Mouse (Mus musculus): ENCODE results near the gene Abhd5. TPM values are rescaled to one million over a fixed set of nuclear protein-coding genes. Genes with fewer than 3 reads are reported as not detected.

The Abhd5 gene
- polyA plus RNA-seq, 1 experiment from 2014 or later, result 23.5 TPM

DNA sequence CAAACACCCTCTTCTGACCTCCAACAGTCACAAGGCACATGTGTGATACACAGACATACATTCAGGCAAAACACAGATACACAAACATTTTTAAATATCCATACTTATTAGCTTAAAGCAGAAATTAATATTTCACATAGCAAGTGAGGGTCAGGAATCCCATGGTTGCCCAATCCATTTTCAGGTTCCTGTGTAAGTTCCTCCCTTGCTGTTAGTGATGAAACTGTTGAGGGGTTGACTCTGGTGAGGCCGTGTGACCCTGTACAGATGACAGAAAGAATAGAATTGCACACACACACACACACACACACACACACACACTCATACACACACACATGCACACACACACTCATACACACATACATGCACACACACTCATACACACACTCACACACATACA, 63.2 kb downstream of the Abhd5 start:
- Histone ChIP-seq H3K9me3 (replicated peaks; ENCODE audit: control insufficient read depth, low read length) (peaks cover 3% of the 10 kb centered on the region; the same call in 1 of the 2 replicates), H3K4me1 (ENCODE audit: control insufficient read depth, insufficient read depth, low read length) (no peaks in the 10 kb centered on the region), H3K4me3 (ENCODE audit: low read length) (no peak overlapping the region), H3K4me2 (ENCODE audit: low read depth, low read length) (no peak overlapping the region), H3K36me3 (ENCODE audit: control insufficient read depth, insufficient read depth) (no peaks in the 10 kb centered on the region), H3K27ac (ENCODE audit: low read length) (no peak overlapping the region), H3K27me3 (ENCODE audit: control insufficient read depth, insufficient read depth, low read length) (no peaks in the 10 kb centered on the region), H3K9ac (ENCODE audit: low read length) (no peak overlapping the region)
- WGBS, result 84% methylated on average over 1 of the region's 1 CpGs
- ATAC-seq (replicated peaks; ENCODE audit: extremely low read depth, insufficient read depth, low FRiP score), result no peak

DNA sequence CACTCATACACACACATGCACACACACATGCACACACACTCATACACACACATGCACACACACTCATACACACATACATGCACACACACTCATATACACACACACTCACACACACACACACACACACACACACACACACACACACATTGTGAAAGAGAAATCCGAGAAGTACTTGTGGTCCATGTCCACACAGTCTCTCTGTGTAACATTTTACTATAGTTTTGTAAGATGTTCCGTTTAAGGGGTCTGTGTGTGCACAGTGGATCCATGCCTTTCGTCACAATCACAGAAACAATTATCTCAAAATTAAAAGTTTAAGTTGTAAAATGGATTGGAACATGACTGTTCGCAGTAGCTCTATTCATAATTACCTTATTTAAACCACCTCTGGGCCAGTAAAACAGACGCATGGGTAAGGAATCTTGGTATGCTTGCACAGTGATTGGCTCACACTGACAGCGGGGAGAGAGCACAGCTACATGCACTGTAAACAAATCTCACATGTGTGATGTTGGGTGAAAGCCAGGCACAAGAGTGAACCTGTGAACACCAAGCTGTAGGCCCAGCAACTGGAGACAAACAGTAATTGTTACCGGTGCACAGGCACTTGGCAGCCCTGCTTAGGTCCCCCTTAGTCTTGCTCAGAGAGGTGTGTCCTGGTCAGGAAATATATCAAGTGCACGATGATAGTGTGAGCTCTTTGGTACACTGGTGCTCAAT, 63.8 kb downstream of the Abhd5 start:
- Histone ChIP-seq H3K9ac (ENCODE audit: low read length) (no peak overlapping the region), H3K4me3 (ENCODE audit: low read length) (no peak overlapping the region), H3K4me1 (ENCODE audit: control insufficient read depth, insufficient read depth, low read length) (no peaks in the 10 kb centered on the region), H3K27me3 (ENCODE audit: control insufficient read depth, insufficient read depth, low read length) (no peaks in the 10 kb centered on the region), H3K36me3 (ENCODE audit: control insufficient read depth, insufficient read depth) (no peaks in the 10 kb centered on the region), H3K9me3 (replicated peaks; ENCODE audit: control insufficient read depth, low read length) (peaks cover 3% of the 10 kb centered on the region; the same call in 1 of the 2 replicates), H3K27ac (ENCODE audit: low read length) (no peak overlapping the region), H3K4me2 (ENCODE audit: low read depth, low read length) (no peak overlapping the region)
- 78% methylated on average over 8 of the region's 8 CpGs for WGBS
- ATAC-seq (replicated peaks; ENCODE audit: extremely low read depth, insufficient read depth, low FRiP score), result no peak

DNA sequence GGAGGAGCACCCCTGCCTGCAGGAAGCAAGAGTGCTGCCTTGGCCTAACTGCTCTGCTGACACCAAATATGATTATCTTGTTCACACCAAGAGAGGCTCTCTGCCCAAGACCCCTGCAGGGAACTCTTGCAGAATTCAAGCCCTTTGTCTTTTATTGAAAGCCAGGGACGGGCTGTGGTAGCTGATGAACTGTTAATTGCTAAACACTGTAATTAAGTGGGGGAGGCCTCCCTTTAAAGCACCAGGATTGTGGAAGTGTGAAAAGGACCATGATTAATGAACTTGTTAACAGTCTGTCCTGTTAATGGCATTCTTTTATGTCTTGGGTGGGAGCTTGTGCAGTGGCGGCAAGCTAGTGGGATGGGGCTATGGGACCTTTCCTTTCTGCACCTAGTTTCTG, 65.2 kb downstream of the Abhd5 start:
- Histone ChIP-seq H3K4me2 (ENCODE audit: low read depth, low read length) (no peak overlapping the region), H3K9ac (ENCODE audit: low read length) (no peak overlapping the region), H3K4me3 (ENCODE audit: low read length) (no peak overlapping the region), H3K4me1 (ENCODE audit: control insufficient read depth, insufficient read depth, low read length) (no peaks in the 10 kb centered on the region), H3K27me3 (ENCODE audit: control insufficient read depth, insufficient read depth, low read length) (no peaks in the 10 kb centered on the region; the same call in 1 of the 2 replicates), H3K9me3 (replicated peaks; ENCODE audit: control insufficient read depth, low read length) (peaks cover 3% of the 10 kb centered on the region; the same call in 1 of the 2 replicates), H3K36me3 (ENCODE audit: control insufficient read depth, insufficient read depth) (no peaks in the 10 kb centered on the region), H3K27ac (ENCODE audit: low read length) (no peak overlapping the region)
- no peak for ATAC-seq (replicated peaks; ENCODE audit: extremely low read depth, insufficient read depth, low FRiP score)
- WGBS, result 51% methylated on average over 2 of the region's 2 CpGs

GRCm38 (mm10) chr9:122420195-122420756, 68.9 kb downstream of the Abhd5 start:
- no peaks in the 10 kb centered on the region for H3K36me3 ChIP-seq (ENCODE audit: control insufficient read depth, insufficient read depth)
- no peak overlapping the region for H3K27ac ChIP-seq (ENCODE audit: low read length)
- WGBS, result 60% methylated on average over 5 of the region's 5 CpGs
- H3K4me1 ChIP-seq (ENCODE audit: control insufficient read depth, insufficient read depth, low read length), result no peaks in the 10 kb centered on the region
- H3K9ac ChIP-seq (ENCODE audit: low read length), result no peak overlapping the region
- no peak overlapping the region for H3K4me2 ChIP-seq (ENCODE audit: low read depth, low read length)
- no peak overlapping the region for H3K4me3 ChIP-seq (ENCODE audit: low read length)
- peaks cover 3% of the 10 kb centered on the region; the same call in 1 of the 2 replicates for H3K9me3 ChIP-seq (replicated peaks; ENCODE audit: control insufficient read depth, low read length)
- ATAC-seq (replicated peaks; ENCODE audit: extremely low read depth, insufficient read depth, low FRiP score), result no peak
- H3K27me3 ChIP-seq (ENCODE audit: control insufficient read depth, insufficient read depth, low read length), result no peaks in the 10 kb centered on the region; the same call in 1 of the 2 replicates

DNA sequence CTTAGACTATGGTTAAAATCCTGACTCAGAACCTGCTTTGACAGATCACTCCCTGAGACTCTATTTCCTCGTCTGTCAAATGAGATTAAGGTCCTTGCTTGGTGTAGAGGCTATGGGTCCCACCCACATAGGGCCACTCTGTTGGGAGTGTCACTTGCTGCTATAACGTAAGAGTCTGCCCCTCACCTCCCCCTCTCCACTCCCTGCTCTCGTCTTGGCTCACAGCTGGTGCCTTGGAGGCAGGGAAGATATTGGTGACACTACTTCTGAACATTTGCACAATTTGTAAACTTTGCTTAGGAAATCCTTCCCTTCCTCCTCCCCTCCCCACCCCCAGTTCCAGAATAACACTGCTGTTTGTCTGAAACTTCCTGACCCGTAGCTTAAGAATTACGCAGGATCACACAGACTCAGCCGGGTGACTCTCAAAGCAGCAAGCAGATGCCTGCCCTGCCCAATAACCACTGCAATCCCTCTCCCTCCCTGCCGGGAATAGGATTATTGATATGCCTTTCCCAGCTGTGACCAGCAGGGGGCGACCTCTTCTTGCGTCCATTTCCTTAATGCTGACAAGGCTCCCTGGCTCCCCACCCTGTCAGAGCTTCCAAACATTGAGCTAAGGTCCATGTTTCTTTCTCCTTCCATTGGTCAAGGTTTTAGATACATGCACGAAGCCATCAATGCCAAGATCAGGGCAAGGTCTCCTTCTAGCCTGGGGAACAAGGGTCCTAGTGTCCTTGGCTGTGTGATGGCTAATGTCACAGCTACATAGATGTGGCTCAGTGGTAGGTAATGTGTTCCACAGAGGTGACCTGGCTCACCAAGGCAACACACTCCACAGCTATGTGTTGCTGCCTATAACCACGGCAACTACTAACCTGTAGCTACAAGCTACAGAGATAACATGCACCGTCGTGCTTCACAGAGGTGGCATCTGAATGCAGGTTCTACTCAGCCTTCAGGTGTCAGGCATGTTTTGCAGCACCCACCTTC, 69.7 kb downstream of the Abhd5 start:
- Histone ChIP-seq H3K27me3 (ENCODE audit: control insufficient read depth, insufficient read depth, low read length) (no peaks in the 10 kb centered on the region; the same call in 1 of the 2 replicates), H3K4me1 (ENCODE audit: control insufficient read depth, insufficient read depth, low read length) (no peaks in the 10 kb centered on the region), H3K27ac (ENCODE audit: low read length) (no peak overlapping the region), H3K4me3 (ENCODE audit: low read length) (no peak overlapping the region), H3K4me2 (ENCODE audit: low read depth, low read length) (no peak overlapping the region), H3K9me3 (replicated peaks; ENCODE audit: control insufficient read depth, low read length) (peaks cover 3% of the 10 kb centered on the region; the same call in 1 of the 2 replicates), H3K9ac (ENCODE audit: low read length) (no peak overlapping the region), H3K36me3 (ENCODE audit: control insufficient read depth, insufficient read depth) (no peaks in the 10 kb centered on the region)
- 22% methylated on average over 13 of the region's 13 CpGs for WGBS
- ATAC-seq (replicated peaks; ENCODE audit: extremely low read depth, insufficient read depth, low FRiP score), result no peak

GRCm38 (mm10) chr9:122421911-122422310, 70.5 kb downstream of the Abhd5 start:
- 76% methylated on average over 8 of the region's 8 CpGs for WGBS
- no peak overlapping the region for H3K27ac ChIP-seq (ENCODE audit: low read length)
- H3K36me3 ChIP-seq (ENCODE audit: control insufficient read depth, insufficient read depth), result no peaks in the 10 kb centered on the region
- no peak overlapping the region for H3K4me3 ChIP-seq (ENCODE audit: low read length)
- peaks cover 3% of the 10 kb centered on the region; the same call in 1 of the 2 replicates for H3K9me3 ChIP-seq (replicated peaks; ENCODE audit: control insufficient read depth, low read length)
- no peak for ATAC-seq (replicated peaks; ENCODE audit: extremely low read depth, insufficient read depth, low FRiP score)
- H3K4me1 ChIP-seq (ENCODE audit: control insufficient read depth, insufficient read depth, low read length), result no peaks in the 10 kb centered on the region
- no peak overlapping the region for H3K4me2 ChIP-seq (ENCODE audit: low read depth, low read length)
- H3K9ac ChIP-seq (ENCODE audit: low read length), result no peak overlapping the region
- H3K27me3 ChIP-seq (ENCODE audit: control insufficient read depth, insufficient read depth, low read length), result no peaks in the 10 kb centered on the region; the same call in 1 of the 2 replicates

GRCm38 (mm10) chr9:122422706-122423105, 71.3 kb downstream of the Abhd5 start:
- peaks cover 3% of the 10 kb centered on the region; the same call in 1 of the 2 replicates for H3K9me3 ChIP-seq (replicated peaks; ENCODE audit: control insufficient read depth, low read length)
- no peak overlapping the region for H3K27ac ChIP-seq (ENCODE audit: low read length)
- H3K9ac ChIP-seq (ENCODE audit: low read length), result no peak overlapping the region
- H3K4me2 ChIP-seq (ENCODE audit: low read depth, low read length), result no peak overlapping the region
- H3K36me3 ChIP-seq (ENCODE audit: control insufficient read depth, insufficient read depth), result no peaks in the 10 kb centered on the region
- no peak overlapping the region for H3K4me3 ChIP-seq (ENCODE audit: low read length)
- H3K4me1 ChIP-seq (ENCODE audit: control insufficient read depth, insufficient read depth, low read length), result no peaks in the 10 kb centered on the region
- no peaks in the 10 kb centered on the region; the same call in 1 of the 2 replicates for H3K27me3 ChIP-seq (ENCODE audit: control insufficient read depth, insufficient read depth, low read length)
- no peak for ATAC-seq (replicated peaks; ENCODE audit: extremely low read depth, insufficient read depth, low FRiP score)
- 80% methylated on average over 14 of the region's 14 CpGs for WGBS

- ATAC-seq (replicated peaks; ENCODE audit: extremely low read depth, insufficient read depth, low FRiP score), result no peak
- Histone ChIP-seq H3K4me3 (ENCODE audit: low read length) (no peak overlapping the region), H3K27ac (ENCODE audit: low read length) (no peak overlapping the region), H3K36me3 (ENCODE audit: control insufficient read depth, insufficient read depth) (no peaks in the 10 kb centered on the region), H3K4me2 (ENCODE audit: low read depth, low read length) (no peak overlapping the region), H3K9me3 (replicated peaks; ENCODE audit: control insufficient read depth, low read length) (peaks cover 3% of the 10 kb centered on the region; the same call in 1 of the 2 replicates), H3K9ac (ENCODE audit: low read length) (no peak overlapping the region), H3K27me3 (ENCODE audit: control insufficient read depth, insufficient read depth, low read length) (no peaks in the 10 kb centered on the region; the same call in 1 of the 2 replicates), H3K4me1 (ENCODE audit: control insufficient read depth, insufficient read depth, low read length) (no peaks in the 10 kb centered on the region)
- 56% methylated on average over 6 of the region's 6 CpGs for WGBS
These were observed 71.7 kb downstream of the Abhd5 start for GRCm38 (mm10) chr9:122423146-122423545.
